Mouse (Mus musculus): ENCODE data around the gene Cadm2.

DNA sequence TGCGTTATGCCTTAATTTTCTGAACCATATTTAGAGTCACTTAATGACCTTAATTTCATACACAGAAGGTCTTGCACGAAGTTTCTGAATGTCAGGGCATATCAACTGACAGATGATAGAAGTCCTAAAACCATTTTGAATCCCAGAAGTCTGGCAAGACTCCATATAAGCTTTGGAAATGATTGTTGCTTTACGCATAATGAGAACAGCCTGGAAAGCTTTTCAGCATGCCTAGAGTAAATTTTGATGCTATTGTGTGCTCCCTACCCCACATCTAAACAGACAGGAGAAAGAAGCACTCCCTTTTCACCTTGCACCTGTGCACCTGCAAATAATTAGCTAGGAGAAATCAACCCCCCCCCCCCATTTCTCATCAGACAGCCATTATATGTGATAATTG is 102.4 kb downstream of the Cadm2 start:
- TF ChIP-seq CTCF (IDR thresholded peaks at IDR 0.05; ENCODE audit: extremely low read depth, insufficient read depth, insufficient read length, insufficient replicate concordance) (no peak), POLR2A (IDR thresholded peaks at IDR 0.05; ENCODE audit: low read depth, low read length) (no peak)
